Comparison of ENCODE assay signal across 8 mouse cellular contexts in genomic region chr6:141433917-141434756, GRCm38 (mm10).
DNase-seq lines count a peak whose midpoint lies in the region.

No protein-coding gene starts in this region.

- DNase-seq in cerebellum, postnatal 10 days = peak; percentile 62 to 69
- no peak for DNase-seq in cerebellum, adult 8-10 months
- peak; percentile 87 for DNase-seq in brain, adult 2 months (ENCODE audit: low read depth, low spot score)
- peak; percentile 7 to 20 for DNase-seq in frontal cortex, postnatal 14 days (ENCODE audit: low spot score in 2 of 2)
- DNase-seq in left cerebral cortex, postnatal 10 days (ENCODE audit: extremely low spot score in 1 of 2, low spot score in 2 of 2) = peak; percentile 25 to 30
- DNase-seq in retina, adult 2 months (ENCODE audit: low read depth, low spot score) = peak; percentile 33
- no peak for DNase-seq in T-cell, adult 2 months (ENCODE audit: low spot score)
- no peak for DNase-seq in thymus, postnatal 25 days

- intact Hi-C loops in left cerebral cortex, postnatal 10 days (cut with DNase I) = no loop called here

Comparison
In these comparisons a context has a peak if more than half of its experiments do, and no peak if none do; other contexts are left out.
1. DNase-seq: peak in cerebellum, postnatal 10 days (2 of 2), brain, adult 2 months (single experiment), frontal cortex, postnatal 14 days (2 of 2), left cerebral cortex, postnatal 10 days (2 of 2) and retina, adult 2 months (single experiment); none in cerebellum, adult 8-10 months (single experiment), T-cell, adult 2 months (single experiment) and thymus, postnatal 25 days (single experiment).